ENCODE assay signal across 8 mouse cellular contexts in the genomic region with DNA sequence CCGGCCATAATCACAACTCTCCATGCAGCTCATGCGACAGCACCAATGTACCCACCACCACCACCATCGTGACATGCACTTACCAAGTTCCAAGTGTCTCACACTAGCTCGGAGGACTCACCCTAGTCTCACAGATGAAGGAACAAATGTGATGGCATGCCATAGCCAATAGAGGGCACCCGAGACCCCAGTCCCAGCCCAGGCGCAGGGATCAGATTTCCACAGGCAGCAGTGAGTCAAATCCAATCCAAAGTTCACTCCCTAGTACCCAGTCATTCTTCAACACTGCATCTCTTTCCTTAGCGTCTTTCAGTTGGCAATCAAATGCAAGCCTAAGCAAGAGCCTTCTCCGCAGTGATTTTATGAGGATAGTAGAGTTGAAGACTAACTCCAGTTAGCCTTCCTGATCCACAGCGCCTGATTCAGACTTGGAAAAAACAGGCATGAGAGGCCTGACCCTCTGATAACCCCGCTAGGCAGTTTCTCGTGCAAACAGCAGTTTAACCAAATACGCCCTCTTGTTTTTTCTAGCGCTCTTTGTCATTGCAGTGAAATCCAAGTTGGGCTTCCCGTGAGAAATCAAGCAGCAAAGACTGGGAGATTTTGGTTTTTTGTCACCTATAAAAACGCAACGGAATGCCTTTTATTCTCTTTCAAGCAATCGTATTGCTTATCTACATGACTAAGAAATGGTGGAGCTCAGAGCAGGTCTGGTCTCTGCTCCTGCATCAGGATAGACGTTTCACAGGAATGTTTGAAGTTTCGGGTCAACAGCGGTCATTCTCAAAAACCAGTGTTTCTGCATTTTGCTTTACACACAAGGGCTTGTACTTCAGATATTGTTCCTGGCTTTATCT. TPM values are rescaled to one million over a fixed set of nuclear protein-coding genes. Genes with fewer than 3 reads are reported as not detected.
DNase-seq lines count a peak whose midpoint lies in the region; TF ChIP-seq lines count a peak whose summit lies in the region.
"Had no signal": no experiment of that assay in that cellular context is flagged by ENCODE, and none has a peak within 500 bp of the region (broad histone marks: within the 10 kb centered on the region; RNA-seq: fewer than 3 reads in every experiment).

No protein-coding gene starts in this region.

- WGBS in heart, adult 2 months: 28% methylated on average over 20 of the region's 20 CpGs
- 25% methylated on average over 20 of the region's 20 CpGs for WGBS in lung, adult 2 months

- no peak overlapping the region for H3K4me3 ChIP-seq in heart, adult 2 months
- no peak overlapping the region for H3K4me3 ChIP-seq in lung, adult 2 months (replicated peaks; ENCODE audit: extremely low read depth, low read depth, low read length)
- H3K4me3 ChIP-seq: hindbrain, embryonic 15.5 days had no signal

- H3K9ac ChIP-seq in heart, adult 2 months (ENCODE audit: low read depth, low read length): no peak overlapping the region
- H3K9ac ChIP-seq: hindbrain, embryonic 15.5 days had no signal

- peak; percentile 77 for TF ChIP-seq CTCF in brain, embryonic 14.5 days (IDR thresholded peaks at IDR 0.05; ENCODE audit: borderline replicate concordance, extremely low read depth, insufficient read depth, insufficient read length)
- TF ChIP-seq CTCF in heart, adult 2 months (IDR thresholded peaks at IDR 0.05): peak; percentile 84
- peak; percentile 85 for TF ChIP-seq CTCF in lung, adult 2 months (IDR thresholded peaks at IDR 0.05; ENCODE audit: insufficient read depth, low read length)

- H3K4me1 ChIP-seq in heart, adult 2 months (ENCODE audit: control insufficient read depth, insufficient read depth, low read length): peaks cover 1% of the 10 kb centered on the region
- no peaks in the 10 kb centered on the region for H3K4me1 ChIP-seq in lung, adult 2 months (ENCODE audit: control insufficient read depth, insufficient read depth, low read length)
- H3K4me1 ChIP-seq: hindbrain, embryonic 15.5 days had no signal

- TF ChIP-seq POLR2A in brain, embryonic 14.5 days (IDR thresholded peaks at IDR 0.05; ENCODE audit: borderline replicate concordance, extremely low read depth, insufficient read depth, insufficient read length, poor library complexity, severe bottlenecking): no peak
- TF ChIP-seq POLR2A in heart, adult 2 months (IDR thresholded peaks at IDR 0.05; ENCODE audit: insufficient read depth, low read depth, low read length): no peak
- TF ChIP-seq POLR2A in lung, adult 2 months (IDR thresholded peaks at IDR 0.05; ENCODE audit: borderline replicate concordance, extremely low read depth, low read depth, low read length): no peak

- DNase-seq in 3134 (ENCODE audit: extremely low read depth, insufficient read length, low spot score) (peak; percentile 92), A20 (ENCODE audit: low read depth, low spot score) (peak; percentile 50)
- peak; percentile 61 for DNase-seq in brain, embryonic 14.5 days (ENCODE audit: low read depth)
- peak; percentile 48 to 49 for DNase-seq in heart, adult 2 months
- DNase-seq in kidney, adult 18-20 months: peak; percentile 46
- peak; percentile 21 for DNase-seq in lung, adult 2 months
- DNase-seq in retina, postnatal 1 day: peak; percentile 74

- intact Hi-C loops in heart, adult 2 months (cut with DNase I): loop anchor here (5.0 kb wide), 1 partner anchor 191 kb away; no protein-coding TSS in a partner anchor

- TF ChIP-seq EP300 in heart, adult 2 months (IDR thresholded peaks at IDR 0.05; ENCODE audit: insufficient read depth, low read depth, low read length): no peak

- H3K27ac ChIP-seq in heart, adult 2 months: no peak overlapping the region
- H3K27ac ChIP-seq: hindbrain, embryonic 15.5 days had no signal

- H3K27me3 ChIP-seq in heart, adult 2 months (ENCODE audit: control insufficient read depth, insufficient read depth, low read length): no peaks in the 10 kb centered on the region
- H3K27me3 ChIP-seq: hindbrain, embryonic 15.5 days had no signal

- no peaks in the 10 kb centered on the region for H3K36me3 ChIP-seq in heart, adult 2 months (ENCODE audit: control insufficient read depth, insufficient read depth, low read length)
- H3K36me3 ChIP-seq: hindbrain, embryonic 15.5 days had no signal

- H3K79me2 ChIP-seq in heart, adult 2 months (replicated peaks; ENCODE audit: control insufficient read depth, insufficient read depth, low read length): no peaks in the 10 kb centered on the region

RNA-seq across cellular contexts. Expression of gene Mtap, which starts 8.6 kb away (rescaled TPM):
- polyA plus RNA-seq in brain, embryonic 14.5 days (2012; rRNA removed): 12.7 and 13.9 TPM in 2 replicates
- total RNA-seq in heart, adult 2 months (2021): 10 to 100 TPM; 19.8 to 22.0 TPM
- polyA plus RNA-seq in heart, adult 2 months (2012; rRNA removed): 8.3 and 14.0 TPM in 2 replicates
- 3.1 and 4.2 TPM in 2 replicates for polyA plus RNA-seq in lung, adult 2 months (2012; rRNA removed)

Comparison
In these comparisons a context has a peak if more than half of its experiments do, and no peak if none do; other contexts are left out.
1. DNase-seq: peak in every context shown above with its lines; median percentile 92 in 3134; 74 in retina, postnatal 1 day; 61 in brain, embryonic 14.5 days; 50 in A20; 48 in heart, adult 2 months; 46 in kidney, adult 18-20 months; 21 in lung, adult 2 months.